Comparison of ENCODE assay signal across 23 mouse cellular contexts in genomic region chr7:29555521-29555920, GRCm38 (mm10).
"Had no signal": no experiment of that assay in that cellular context is flagged by ENCODE, and none has a peak within 500 bp of the region (broad histone marks: within the 10 kb centered on the region; RNA-seq: fewer than 3 reads in every experiment).

No protein-coding gene starts in this region.

- DNase-seq: kidney, adult 2 months; kidney, postnatal 25 days; layer of hippocampus, adult 9-11 months; liver; lung, adult 18-20 months; lung, postnatal 10 days; lung, postnatal 36 days; right cerebral cortex, adult 18-20 months; right cerebral cortex, postnatal 14 days; right cerebral cortex, postnatal 4 days; thymus, adult 18-20 months; thymus, postnatal 36 days had no signal

- H3K9me3 ChIP-seq: intestine, embryonic 15.5 days; kidney, embryonic 15.5 days; liver, embryonic 15.5 days; midbrain, embryonic 10.5 days; midbrain, embryonic 13.5 days had no signal

- H3K27me3 ChIP-seq: intestine, embryonic 15.5 days; kidney, embryonic 15.5 days; liver, embryonic 12.5 days; liver, embryonic 15.5 days; lung, embryonic 15.5 days; megakaryocyte, embryonic 14.5 days; midbrain, embryonic 13.5 days had no signal

- H3K4me1 ChIP-seq: intestine, embryonic 15.5 days; liver, embryonic 12.5 days; liver, embryonic 15.5 days; lung, embryonic 15.5 days; megakaryocyte, embryonic 14.5 days; midbrain, embryonic 10.5 days; midbrain, embryonic 13.5 days had no signal

- H3K36me3 ChIP-seq: intestine, embryonic 15.5 days; kidney, embryonic 15.5 days; liver, embryonic 12.5 days; liver, embryonic 15.5 days; lung, embryonic 15.5 days; midbrain, embryonic 10.5 days; midbrain, embryonic 13.5 days had no signal

- ATAC-seq: intestine, embryonic 15.5 days; liver, embryonic 12.5 days; midbrain, embryonic 13.5 days; midbrain, embryonic 16.5 days had no signal

- H3K9ac ChIP-seq: intestine, embryonic 15.5 days; kidney, embryonic 15.5 days; liver, embryonic 12.5 days; liver, embryonic 15.5 days; lung, embryonic 15.5 days; midbrain, embryonic 13.5 days had no signal

- H3K27ac ChIP-seq: intestine, embryonic 15.5 days; kidney, embryonic 15.5 days; layer of hippocampus, adult 2 months; liver, embryonic 12.5 days; liver, embryonic 15.5 days; lung, embryonic 15.5 days; midbrain, embryonic 10.5 days; midbrain, embryonic 13.5 days; stomach, postnatal 0 days had no signal

- H3K4me2 ChIP-seq: intestine, embryonic 15.5 days; kidney, embryonic 15.5 days; liver, embryonic 12.5 days; liver, embryonic 15.5 days; lung, embryonic 15.5 days; midbrain, embryonic 13.5 days had no signal

- H3K4me3 ChIP-seq: intestine, embryonic 15.5 days; kidney, embryonic 15.5 days; layer of hippocampus, adult 2 months; liver, embryonic 12.5 days; liver, embryonic 15.5 days; lung, embryonic 15.5 days; megakaryocyte, embryonic 14.5 days; midbrain, embryonic 10.5 days; midbrain, embryonic 13.5 days had no signal
